Mouse (Mus musculus): ENCODE data around the gene Gramd1b. TPM values are rescaled to one million over a fixed set of nuclear protein-coding genes. Genes with fewer than 3 reads are reported as not detected.

Gramd1b gene
- polyA plus RNA-seq, 1 experiment: 188 TPM

- peaks cover 12% of the 10 kb centered on the region for H3K4me1 ChIP-seq (ENCODE audit: control insufficient read depth, insufficient read depth, low read length)
- H3K27me3 ChIP-seq (ENCODE audit: control insufficient read depth, insufficient read depth, low read length): no peaks in the 10 kb centered on the region
- no peak overlapping the region for H3K27ac ChIP-seq (ENCODE audit: insufficient read depth, low read length)
- WGBS: 70% methylated on average over 15 of the region's 15 CpGs
- DNase-seq: no peak
- TF ChIP-seq POLR2A (IDR thresholded peaks at IDR 0.05; ENCODE audit: borderline replicate concordance, insufficient read depth, low read length) (no peak), CTCF (IDR thresholded peaks at IDR 0.05; ENCODE audit: borderline replicate concordance, insufficient read depth, low read depth, low read length) (no peak)
- no peak overlapping the region for H3K4me3 ChIP-seq (replicated peaks; ENCODE audit: insufficient read depth, low read depth, low read length)
Observed at GRCm38 (mm10) chr9:40300018-40300989, 230.9 kb downstream of the Gramd1b start.

- TF ChIP-seq CTCF (IDR thresholded peaks at IDR 0.05; ENCODE audit: borderline replicate concordance, insufficient read depth, low read depth, low read length) (no peak), POLR2A (IDR thresholded peaks at IDR 0.05; ENCODE audit: borderline replicate concordance, insufficient read depth, low read length) (no peak)
- Histone ChIP-seq H3K27me3 (ENCODE audit: control insufficient read depth, insufficient read depth, low read length) (no peaks in the 10 kb centered on the region), H3K4me1 (ENCODE audit: control insufficient read depth, insufficient read depth, low read length) (peaks cover 14% of the 10 kb centered on the region), H3K4me3 (replicated peaks; ENCODE audit: insufficient read depth, low read depth, low read length) (no peak overlapping the region), H3K27ac (ENCODE audit: insufficient read depth, low read length) (no peak overlapping the region)
- WGBS: 97% methylated on average over 7 of the region's 7 CpGs
- DNase-seq: no peak
Observed at GRCm38 (mm10) chr9:40299323-40299722, 231.9 kb downstream of the Gramd1b start.

- 91% methylated on average over 9 of the region's 9 CpGs for WGBS
- H3K27me3 ChIP-seq (ENCODE audit: control insufficient read depth, insufficient read depth, low read length): no peaks in the 10 kb centered on the region
- no peak overlapping the region for H3K4me3 ChIP-seq (replicated peaks; ENCODE audit: insufficient read depth, low read depth, low read length)
- TF ChIP-seq CTCF (IDR thresholded peaks at IDR 0.05; ENCODE audit: borderline replicate concordance, insufficient read depth, low read depth, low read length) (no peak), POLR2A (IDR thresholded peaks at IDR 0.05; ENCODE audit: borderline replicate concordance, insufficient read depth, low read length) (no peak)
- DNase-seq: no peak
- peaks cover 15% of the 10 kb centered on the region for H3K4me1 ChIP-seq (ENCODE audit: control insufficient read depth, insufficient read depth, low read length)
- H3K27ac ChIP-seq (ENCODE audit: insufficient read depth, low read length): no peak overlapping the region
Observed at GRCm38 (mm10) chr9:40297969-40298368, 233.2 kb downstream of the Gramd1b start.

- no peaks in the 10 kb centered on the region for H3K27me3 ChIP-seq (ENCODE audit: control insufficient read depth, insufficient read depth, low read length)
- TF ChIP-seq CTCF (IDR thresholded peaks at IDR 0.05; ENCODE audit: borderline replicate concordance, insufficient read depth, low read depth, low read length): no peak
- TF ChIP-seq POLR2A (IDR thresholded peaks at IDR 0.05; ENCODE audit: borderline replicate concordance, insufficient read depth, low read length): no peak
- H3K27ac ChIP-seq (ENCODE audit: insufficient read depth, low read length): no peak overlapping the region
- 34% methylated on average over 5 of the region's 5 CpGs for WGBS
- DNase-seq: peak; percentile 65 to 79
- peaks cover 11% of the 10 kb centered on the region for H3K4me1 ChIP-seq (ENCODE audit: control insufficient read depth, insufficient read depth, low read length)
- H3K4me3 ChIP-seq (replicated peaks; ENCODE audit: insufficient read depth, low read depth, low read length): no peak overlapping the region
Observed at GRCm38 (mm10) chr9:40296251-40296650, 234.9 kb downstream of the Gramd1b start.

GRCm38 (mm10) chr9:40294866-40295265 lies 236.3 kb downstream of the Gramd1b start:
- H3K27me3 ChIP-seq (ENCODE audit: control insufficient read depth, insufficient read depth, low read length): no peaks in the 10 kb centered on the region
- 19% methylated on average over 1 of the region's 1 CpGs for WGBS

GRCm38 (mm10) chr9:40294210-40294609 lies 237.0 kb downstream of the Gramd1b start:
- TF ChIP-seq CTCF (IDR thresholded peaks at IDR 0.05; ENCODE audit: borderline replicate concordance, insufficient read depth, low read depth, low read length) (no peak), POLR2A (IDR thresholded peaks at IDR 0.05; ENCODE audit: borderline replicate concordance, insufficient read depth, low read length) (no peak)
- H3K27ac ChIP-seq (ENCODE audit: insufficient read depth, low read length): no peak overlapping the region
- H3K4me3 ChIP-seq (replicated peaks; ENCODE audit: insufficient read depth, low read depth, low read length): no peak overlapping the region
- DNase-seq: no peak
- peaks cover 11% of the 10 kb centered on the region for H3K4me1 ChIP-seq (ENCODE audit: control insufficient read depth, insufficient read depth, low read length)
- WGBS: 62% methylated on average over 5 of the region's 5 CpGs
- no peaks in the 10 kb centered on the region for H3K27me3 ChIP-seq (ENCODE audit: control insufficient read depth, insufficient read depth, low read length)

More at GRCm38 (mm10) chr9:40294866-40295265, 236.3 kb downstream of the Gramd1b start:
- TF ChIP-seq CTCF (IDR thresholded peaks at IDR 0.05; ENCODE audit: borderline replicate concordance, insufficient read depth, low read depth, low read length) (no peak), POLR2A (IDR thresholded peaks at IDR 0.05; ENCODE audit: borderline replicate concordance, insufficient read depth, low read length) (no peak)
- Histone ChIP-seq H3K4me3 (replicated peaks; ENCODE audit: insufficient read depth, low read depth, low read length) (no peak overlapping the region), H3K4me1 (ENCODE audit: control insufficient read depth, insufficient read depth, low read length) (peaks cover 11% of the 10 kb centered on the region), H3K27ac (ENCODE audit: insufficient read depth, low read length) (no peak overlapping the region)
- no peak for DNase-seq

GRCm38 (mm10) chr9:40293740-40294139 lies 237.4 kb downstream of the Gramd1b start:
- 42% methylated on average over 5 of the region's 5 CpGs for WGBS
- TF ChIP-seq POLR2A (IDR thresholded peaks at IDR 0.05; ENCODE audit: borderline replicate concordance, insufficient read depth, low read length) (no peak), CTCF (IDR thresholded peaks at IDR 0.05; ENCODE audit: borderline replicate concordance, insufficient read depth, low read depth, low read length) (no peak)
- Histone ChIP-seq H3K4me3 (replicated peaks; ENCODE audit: insufficient read depth, low read depth, low read length) (no peak overlapping the region), H3K27ac (ENCODE audit: insufficient read depth, low read length) (no peak overlapping the region), H3K4me1 (ENCODE audit: control insufficient read depth, insufficient read depth, low read length) (peaks cover 11% of the 10 kb centered on the region), H3K27me3 (ENCODE audit: control insufficient read depth, insufficient read depth, low read length) (no peaks in the 10 kb centered on the region)
- DNase-seq: no peak

GRCm38 (mm10) chr9:40293286-40293685 lies 237.9 kb downstream of the Gramd1b start:
- Histone ChIP-seq H3K4me1 (ENCODE audit: control insufficient read depth, insufficient read depth, low read length) (peaks cover 11% of the 10 kb centered on the region), H3K4me3 (replicated peaks; ENCODE audit: insufficient read depth, low read depth, low read length) (no peak overlapping the region), H3K27ac (ENCODE audit: insufficient read depth, low read length) (no peak overlapping the region), H3K27me3 (ENCODE audit: control insufficient read depth, insufficient read depth, low read length) (no peaks in the 10 kb centered on the region)
- no peak for DNase-seq
- 96% methylated on average over 8 of the region's 8 CpGs for WGBS
- TF ChIP-seq CTCF (IDR thresholded peaks at IDR 0.05; ENCODE audit: borderline replicate concordance, insufficient read depth, low read depth, low read length): no peak
- no peak for TF ChIP-seq POLR2A (IDR thresholded peaks at IDR 0.05; ENCODE audit: borderline replicate concordance, insufficient read depth, low read length)
